Mouse (Mus musculus) cerebellum, adult 18-20 months (tissue): Measurements from ENCODE around the gene Pagr1a.
A peak's percentile ranks its signal among the peaks of the same experiment; 100 is the strongest.

Experiments
- DNase-seq, 2 experiments: peaks; one replicate each; pipeline ENCODE4 v3.0.0; 2021

Gene Pagr1a

DNA sequence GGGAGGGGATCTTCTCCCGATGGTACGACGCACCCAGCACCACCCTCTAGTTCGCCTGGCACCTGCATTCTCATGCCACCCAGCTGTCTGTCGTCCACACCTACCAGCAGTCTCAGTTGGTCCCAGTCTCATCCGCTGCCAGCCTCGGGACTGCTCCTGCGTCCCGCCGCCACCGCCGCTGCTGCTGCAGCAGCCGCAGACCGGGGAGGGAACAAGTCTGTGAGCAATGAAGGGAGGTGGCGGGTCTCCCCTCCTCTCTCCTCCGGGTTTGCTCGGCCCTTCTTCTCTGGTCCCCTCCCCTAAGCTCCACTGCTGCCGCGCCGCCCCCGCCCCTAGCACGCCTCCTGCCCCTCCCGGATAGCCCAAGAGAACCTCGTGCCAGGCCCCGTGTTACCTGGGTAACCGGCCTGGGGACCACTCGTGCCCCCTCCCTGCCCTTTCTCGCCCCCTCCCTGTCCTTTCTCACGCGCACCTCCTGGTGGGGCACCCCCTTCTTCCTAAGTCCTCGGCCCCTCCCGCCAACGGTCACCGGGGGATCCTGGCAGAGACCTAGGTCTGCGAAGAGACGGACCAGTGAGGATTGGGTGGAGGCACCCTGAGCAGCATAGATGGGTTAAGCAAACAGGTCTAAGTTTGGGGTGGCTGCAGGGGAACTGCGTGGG lies 3.9 kb upstream of the Pagr1a start, which contains the start of the genes Gm42742 and Prrt2:
TSS of gene Gm42742 (minus strand) at position 197 of the 662 bp plus-strand sequence.
TSS of gene Prrt2 (minus strand) at position 311 of the 662 bp plus-strand sequence.
- peak; percentile 76 to 82 for DNase-seq

DNA sequence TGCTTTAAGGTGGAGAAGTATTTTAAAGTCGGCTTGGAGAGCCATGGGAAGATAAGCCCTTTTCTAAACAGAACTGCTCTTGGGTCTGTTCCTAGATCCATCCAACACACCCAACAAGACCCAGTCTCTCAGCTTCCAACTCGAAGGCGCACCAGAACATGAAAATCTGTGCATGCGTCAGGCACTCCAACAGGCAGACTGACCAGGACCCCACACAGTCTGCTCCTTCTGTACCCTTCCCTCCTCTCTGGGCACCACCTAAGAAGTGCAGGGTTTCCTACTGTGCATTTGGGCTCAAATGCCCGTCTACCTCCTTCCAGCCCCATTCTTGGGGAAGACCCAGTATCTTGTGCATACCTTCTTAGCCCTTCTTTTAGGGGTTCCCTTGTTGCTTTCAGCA lies 3.3 kb upstream of the Pagr1a start:
- peak in 1 of 2 experiments; percentile 60 for DNase-seq

DNA sequence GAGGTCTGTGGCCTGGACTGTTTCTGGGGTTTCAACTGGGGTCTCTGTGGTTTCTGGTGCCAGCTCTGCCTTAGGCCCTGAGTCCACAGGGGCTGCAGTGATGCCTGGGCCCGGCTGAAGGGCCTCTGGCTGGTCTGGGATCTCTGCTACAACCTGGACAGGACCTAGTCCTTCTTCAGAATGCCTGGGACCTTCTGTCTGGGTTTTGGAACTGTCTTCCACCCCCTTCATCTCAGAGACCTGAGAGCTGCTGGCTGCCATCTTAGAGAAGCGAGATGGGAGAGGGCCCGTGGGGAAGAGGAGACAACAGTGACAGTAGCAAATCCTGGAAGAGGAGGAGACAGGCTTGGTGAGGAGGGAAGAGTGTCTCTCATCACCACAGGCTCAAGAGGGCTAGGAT lies 2.9 kb upstream of the Pagr1a start:
- DNase-seq = peak; percentile 55 to 61

DNA sequence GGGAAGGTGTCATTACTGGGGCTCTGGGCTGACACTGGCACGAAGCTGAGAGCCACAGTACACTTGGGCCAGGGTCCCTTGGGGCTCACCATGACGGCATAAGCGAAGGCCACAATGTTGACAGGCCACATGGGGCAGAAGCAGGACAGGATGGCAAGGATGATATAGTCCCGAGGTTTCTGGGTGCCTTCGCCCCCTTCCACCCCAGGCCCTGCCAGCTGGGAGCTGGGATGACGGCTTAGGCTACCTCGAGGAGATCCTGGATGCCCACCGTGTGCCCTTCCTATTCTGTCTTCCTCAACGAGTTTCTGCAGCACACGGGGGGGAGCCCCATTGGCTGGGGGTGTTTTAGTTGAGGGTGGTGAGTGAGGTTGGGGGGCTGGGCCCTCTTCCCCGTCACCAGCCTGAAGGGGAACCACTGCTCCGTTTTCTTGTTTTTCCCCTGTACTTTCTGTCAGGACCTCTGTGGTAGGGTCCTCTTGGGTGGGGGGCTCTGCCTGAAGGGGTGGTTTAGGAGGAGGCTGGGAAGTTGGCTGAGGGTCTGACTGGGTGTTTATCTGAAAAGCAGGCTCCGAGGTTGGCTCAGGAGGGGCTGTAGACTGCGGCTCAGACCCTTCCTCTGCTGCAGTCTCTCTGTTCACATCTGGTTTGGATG lies 2.3 kb upstream of the Pagr1a start:
- peak in 1 of 2 experiments; percentile 48 for DNase-seq

DNA sequence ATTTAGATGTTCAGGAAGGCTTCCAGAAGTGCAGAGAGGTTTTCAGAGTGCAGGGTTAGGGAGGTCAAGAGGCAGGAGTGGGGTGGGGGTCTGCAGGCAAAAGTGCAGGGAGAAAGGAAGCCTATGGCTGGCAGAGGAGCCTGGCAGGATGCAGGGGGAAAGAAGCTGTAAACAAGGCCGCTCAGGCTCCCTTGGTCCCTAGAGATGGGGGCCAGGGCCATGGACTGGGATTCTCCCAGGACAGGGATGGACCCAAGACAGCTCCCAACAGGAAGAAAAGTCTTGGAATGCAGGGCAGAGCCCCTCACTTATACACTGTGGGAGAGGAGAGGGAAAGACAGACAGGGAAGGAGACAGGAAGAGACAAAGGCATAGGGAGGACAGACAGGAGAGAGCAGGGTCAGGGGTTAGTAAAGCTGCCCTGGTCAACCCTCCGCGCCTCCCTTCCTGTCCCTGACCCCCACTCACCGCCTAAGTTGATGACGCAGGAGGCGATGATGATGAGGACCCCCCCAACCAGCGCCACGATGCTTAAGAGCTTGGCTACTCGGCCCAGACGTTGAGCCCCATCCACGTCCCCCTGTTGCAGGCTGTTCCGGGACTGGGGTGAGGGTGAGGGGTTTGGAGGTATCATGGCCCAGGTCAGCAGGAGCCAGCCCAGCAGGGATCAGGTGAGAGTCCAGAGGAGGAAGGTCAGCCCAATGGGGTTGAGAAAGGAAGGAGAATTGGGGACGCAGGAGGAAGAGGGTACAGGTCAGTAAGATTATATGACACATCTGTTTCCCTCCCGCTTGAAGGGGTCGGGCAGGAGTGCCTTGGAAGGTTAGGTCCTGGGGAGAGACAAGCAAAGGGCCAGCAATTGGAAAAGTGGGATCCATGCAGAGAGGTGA lies 1.5 kb upstream of the Pagr1a start:
- peak in 1 of 2 experiments; percentile 43 for DNase-seq

DNA sequence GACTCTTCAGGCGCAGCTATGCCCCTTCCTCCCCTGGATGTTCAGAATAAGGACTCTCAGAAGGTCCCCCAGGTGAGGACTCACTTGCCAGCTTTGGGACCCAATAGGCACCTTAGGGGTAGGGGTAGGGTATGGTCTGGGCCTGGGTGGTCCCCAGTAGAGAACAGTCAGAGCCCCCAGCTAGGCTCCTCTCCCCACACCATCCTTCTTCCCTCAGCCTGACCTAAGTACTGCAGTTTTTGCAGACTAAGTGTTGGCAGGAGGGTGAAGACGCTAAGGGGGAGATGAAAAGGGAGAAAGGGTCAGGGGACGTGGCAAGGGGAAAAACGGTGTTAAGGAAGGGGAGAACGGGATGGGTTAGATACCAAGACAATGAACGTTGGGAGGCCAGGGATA lies 796 bp upstream of the Pagr1a start:
- DNase-seq = no peak

DNA sequence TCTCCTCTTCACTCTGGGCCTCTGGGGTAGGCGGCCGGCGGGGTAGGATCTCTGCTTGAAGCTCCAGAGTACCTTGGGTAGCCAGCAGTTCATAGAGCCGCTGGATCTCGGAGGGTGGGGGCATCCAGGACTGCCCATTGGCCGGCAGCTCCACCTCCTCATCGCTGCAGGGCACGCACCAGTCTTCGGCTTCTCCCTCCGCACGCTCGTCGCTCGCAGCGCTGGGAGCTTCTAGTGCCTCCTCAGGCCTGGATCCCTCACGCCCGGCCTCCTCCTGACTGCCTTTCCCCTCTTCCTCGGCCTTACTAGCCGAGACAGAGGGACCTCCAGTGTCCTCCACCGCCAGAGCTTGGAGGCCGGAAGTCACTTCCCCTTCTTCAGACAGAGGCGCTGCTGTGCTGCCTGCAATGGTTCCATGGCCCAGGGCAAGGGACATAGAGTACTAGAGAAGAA lies 640 bp downstream of the Pagr1a start:
- peak; percentile 69 to 72 for DNase-seq

DNA sequence TGATC lies 869 bp downstream of the Pagr1a start, which contains the start of gene Pagr1b:
TSS of gene Pagr1b (minus strand) at position 4 of the 5 bp plus-strand sequence.
- DNase-seq = no peak

DNA sequence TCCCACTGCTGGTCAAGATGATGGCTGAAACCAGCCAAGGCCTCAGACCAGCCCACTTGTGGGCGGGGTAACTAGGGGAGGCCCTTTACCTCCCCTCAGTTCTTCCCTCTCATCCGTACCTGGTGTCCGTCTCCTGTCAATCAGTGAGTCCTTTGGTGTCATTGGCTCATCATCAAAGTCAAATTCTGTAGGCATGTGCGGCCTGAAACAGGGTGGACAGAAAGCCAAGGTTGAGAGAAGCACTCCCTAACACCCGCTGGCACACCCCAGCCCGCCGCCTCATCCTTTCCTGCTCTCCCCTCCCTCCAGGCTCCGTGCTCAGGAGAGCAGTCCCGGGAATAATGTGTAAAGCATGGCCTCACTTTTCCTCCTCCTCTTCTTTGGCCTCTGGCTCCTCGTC lies 1.1 kb downstream of the Pagr1a start:
- peak; percentile 63 to 74 for DNase-seq

DNA sequence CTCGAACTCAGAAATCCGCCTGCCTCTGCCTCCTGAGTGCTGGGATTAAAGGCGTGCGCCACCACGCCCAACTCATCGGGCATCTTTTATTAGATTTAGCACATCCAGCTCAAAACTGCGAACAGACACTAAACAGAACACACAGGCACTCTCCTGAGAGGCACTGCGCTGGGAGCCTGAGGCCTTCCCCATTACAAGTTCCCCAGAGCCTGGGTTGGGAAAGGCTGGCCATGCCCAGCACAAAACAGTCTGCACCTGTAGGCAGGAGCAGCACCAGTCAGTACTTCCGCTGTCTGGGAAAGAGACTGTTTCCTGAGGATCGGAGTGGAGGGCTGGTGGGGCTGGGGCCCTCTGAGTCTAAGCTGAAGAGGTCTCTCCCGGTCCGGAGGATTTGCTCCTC lies 2.2 kb downstream of the Pagr1a start:
- DNase-seq = no peak

DNA sequence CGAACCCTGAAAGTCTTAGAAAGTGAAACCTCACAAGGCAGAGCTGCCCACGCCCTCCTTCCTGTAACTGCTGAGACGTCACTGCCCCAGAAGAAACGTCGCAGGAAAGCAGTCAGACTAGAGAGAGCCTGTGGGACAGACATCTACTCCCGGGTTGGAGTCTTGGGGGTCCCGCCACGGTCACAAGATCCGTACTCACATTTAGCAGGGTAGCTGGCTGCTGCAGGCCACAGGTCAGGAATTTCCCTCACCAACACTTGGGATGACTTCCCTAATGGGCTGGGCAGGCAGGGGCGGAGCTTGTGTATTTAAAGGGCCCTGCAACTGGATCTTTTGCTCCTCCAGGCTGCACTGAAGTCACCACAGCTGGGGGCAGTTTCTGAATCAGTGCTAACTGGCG lies 2.8 kb downstream of the Pagr1a start, which contains the start of gene Mvp:
TSS of gene Mvp (minus strand) at position 302 of the 400 bp plus-strand sequence.
- peak; percentile 70 to 73 for DNase-seq

DNA sequence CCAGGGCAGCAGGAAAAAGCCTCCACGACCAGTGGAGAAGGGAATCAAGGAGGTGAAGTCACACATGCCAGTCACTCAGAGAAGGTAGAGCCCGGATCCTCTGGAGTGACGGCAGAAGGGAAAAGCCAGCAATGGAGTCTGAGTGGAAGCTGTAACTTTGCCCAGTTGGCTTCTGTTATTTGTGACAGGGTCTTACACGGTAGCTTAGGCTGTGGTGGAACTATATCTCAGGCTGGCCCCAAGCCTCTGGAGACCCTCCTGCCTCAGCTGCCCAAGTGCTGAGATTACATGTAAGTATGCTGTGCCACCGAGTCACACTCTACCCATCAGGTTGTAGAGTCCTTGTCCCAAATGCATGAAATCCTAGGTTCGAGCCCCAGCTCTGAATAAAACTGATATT lies 3.8 kb downstream of the Pagr1a start:
- no peak for DNase-seq

DNA sequence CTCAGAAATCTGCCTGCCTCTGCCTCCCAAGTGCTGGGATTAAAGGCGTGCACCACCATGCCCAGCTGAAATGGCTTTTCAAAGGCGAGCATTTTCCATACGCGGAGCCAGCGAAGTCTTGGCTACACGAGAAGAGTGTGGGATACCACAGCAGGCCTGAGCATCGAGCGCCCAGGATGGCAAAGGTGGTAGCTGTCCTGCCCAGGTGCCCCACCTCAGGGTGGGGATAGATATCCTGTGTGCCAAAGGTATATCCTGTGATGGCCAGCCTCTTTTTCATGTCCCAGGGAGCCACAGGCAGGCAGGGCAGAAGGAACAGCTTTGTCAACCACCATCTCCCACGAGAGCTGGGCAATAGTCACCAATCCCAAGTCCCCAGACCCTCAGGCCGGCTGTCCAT lies 4.3 kb downstream of the Pagr1a start:
- DNase-seq = no peak

DNA sequence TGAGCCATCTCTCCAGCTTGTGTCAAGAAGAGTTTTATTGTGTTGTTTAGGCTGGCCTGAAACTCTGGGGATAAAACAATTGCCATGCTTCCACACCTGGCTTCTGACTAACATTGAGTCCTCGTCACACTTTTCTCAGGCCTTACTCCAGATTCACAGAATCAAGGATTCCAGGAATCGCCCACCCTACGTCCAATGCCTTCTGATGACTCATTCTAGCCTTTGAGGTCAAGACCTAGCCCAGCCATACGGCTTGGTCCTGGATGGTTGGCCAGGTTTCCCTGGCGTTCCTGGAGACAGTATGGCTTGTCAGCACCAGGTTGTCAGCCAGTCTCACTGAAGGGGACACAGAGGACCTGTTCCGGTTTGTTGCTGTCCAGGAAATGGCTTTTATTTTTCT lies 4.8 kb downstream of the Pagr1a start:
- DNase-seq = peak in 1 of 2 experiments; percentile 35

DNA sequence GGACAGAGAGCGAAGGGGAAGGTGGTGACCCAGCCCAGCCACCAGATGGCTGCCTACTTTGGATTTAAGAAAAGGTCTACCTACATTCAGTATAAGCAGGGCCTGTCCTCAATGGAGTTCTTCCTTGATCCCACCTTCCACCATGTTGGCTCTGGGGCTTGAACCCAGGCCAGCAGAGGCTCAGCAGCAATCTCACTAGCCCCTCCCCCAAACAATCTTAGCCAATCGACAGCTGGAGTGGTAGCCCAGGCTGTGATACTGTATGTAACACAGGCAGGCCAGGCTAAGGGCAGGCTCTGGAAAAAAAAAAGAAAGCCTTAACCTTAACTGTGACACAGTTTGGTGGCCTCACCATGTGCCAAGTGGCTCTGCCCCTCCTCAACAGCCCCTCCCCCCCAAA lies 5.4 kb downstream of the Pagr1a start:
- no peak for DNase-seq

DNA sequence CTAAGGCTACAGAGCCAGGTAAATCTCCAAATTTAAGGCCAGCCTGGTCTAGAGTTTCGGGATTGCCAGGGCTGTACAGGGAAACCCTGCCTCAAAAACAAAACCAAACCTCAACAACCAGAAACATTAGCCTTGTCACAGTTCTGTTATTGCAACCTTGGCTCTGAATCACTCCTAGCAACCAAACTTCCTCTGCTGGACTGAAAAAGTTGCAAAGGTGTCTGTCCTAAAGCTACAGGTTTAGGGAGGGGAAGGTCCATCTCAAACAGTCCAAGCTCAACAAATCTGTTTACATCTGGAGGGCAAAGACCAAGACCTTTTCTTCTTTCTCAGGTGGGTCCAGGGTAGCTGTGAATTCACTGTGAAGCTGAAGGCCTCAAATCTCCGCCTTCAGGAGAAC lies 6.1 kb downstream of the Pagr1a start:
- DNase-seq = no peak

DNA sequence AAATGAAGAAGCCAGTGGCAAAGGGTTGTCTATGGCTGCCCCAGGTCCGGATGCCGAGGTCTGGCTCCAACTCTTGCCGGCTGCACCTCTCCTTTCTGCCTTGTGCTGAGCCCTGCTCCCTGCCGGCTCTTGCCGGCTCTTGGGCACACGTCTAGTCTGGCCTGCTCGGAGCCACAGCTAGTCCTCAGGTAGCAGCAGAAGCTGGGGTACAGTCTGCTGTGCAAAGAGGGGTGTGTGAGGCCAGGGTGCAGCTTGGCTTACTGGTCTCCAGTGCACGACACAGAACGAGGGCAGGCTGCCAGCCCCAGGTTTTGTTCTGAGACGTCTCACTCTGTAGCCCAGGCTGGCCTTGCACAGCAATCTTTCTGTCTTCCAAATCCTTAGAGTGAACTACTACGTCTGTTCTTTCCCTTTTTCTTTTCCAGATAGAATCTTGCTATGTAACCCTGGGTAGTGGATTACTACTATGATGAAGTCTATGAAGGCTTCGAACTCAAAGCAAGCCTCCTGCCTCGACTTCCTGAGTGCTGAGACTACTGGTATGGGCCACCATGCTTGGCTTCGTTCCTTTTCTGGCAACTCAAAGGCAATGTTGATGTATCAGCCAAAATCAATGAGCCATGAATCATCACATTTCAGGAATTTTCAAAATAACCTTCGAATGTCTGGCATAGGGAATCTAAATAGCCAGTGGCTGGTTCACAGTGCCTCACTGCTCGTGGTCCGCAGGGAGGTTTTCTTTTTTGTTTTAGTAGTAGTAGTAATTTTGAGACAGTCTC lies 7.7 kb downstream of the Pagr1a start:
- DNase-seq = peak; percentile 59 to 69

DNA sequence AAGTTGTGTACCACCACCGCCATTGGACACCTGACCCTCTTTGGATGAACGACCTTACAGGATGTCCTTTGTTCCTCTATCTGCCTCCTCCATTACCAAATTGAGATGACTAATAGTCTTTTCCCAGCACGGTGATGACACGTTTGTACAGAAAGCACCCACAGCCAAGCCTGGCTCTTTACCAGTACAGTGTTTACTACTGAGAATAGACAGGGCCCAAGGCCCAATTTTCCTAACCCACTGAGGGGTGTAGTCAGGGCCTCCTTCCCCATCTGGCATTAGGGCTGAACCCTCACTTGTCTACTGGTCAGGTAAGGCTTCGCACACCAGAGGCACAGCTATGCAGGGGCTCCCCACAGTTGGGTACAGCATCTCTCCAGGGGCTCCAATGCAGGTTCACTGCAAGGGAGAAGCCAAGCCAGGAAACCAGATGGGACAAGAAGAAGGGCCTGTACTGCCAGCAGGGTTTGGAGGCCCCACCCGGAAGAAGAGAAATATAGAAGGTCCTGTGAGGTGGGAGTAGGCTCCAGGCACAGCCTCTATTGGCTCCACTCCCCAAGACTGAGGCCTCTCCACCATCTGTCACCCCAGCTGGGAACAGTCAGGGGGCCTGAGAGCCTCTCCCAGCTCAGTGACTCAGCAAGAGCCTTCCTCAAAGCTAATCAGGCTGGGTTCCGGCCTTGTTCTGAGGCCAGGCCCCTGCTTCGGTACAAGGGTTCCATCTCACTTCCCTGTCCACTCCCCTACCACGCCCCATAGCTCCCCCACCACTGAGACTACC lies 8.7 kb downstream of the Pagr1a start:
- DNase-seq = peak; percentile 97 to 99

DNA sequence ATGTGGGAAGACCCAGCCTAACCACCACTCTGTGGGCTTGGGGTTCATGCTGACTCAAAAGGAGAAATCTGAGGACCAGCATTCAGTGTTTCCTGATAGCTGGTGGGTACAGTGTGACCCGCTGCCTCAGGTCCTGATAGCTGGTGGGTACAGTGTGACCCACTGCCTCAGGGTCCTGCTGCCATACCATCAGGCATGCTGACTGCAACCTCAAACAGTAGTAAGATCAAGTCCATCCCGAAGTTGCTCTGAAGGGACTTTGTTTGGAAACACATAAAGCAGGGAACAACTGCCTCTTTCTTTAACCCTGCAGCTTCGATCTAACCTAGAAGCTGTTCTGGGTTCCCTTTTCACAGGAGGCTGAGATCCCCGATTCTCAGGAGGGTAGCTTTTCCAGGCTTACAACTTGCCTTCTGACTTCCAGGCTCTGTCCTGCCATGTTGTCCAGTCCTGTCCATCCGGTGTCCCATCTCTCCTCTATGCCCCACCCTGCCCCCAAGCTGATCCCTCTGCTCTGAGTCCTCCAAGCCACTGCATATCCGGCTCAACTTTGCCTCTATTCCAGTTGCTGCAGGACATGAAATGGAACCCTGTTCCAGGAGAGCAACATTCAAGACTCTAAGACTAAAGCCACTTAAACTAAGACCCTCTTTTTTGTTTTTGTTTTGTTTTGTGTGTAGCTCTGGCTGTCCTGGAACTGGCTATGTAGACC lies 9.7 kb downstream of the Pagr1a start:
- peak in 1 of 2 experiments; percentile 44 for DNase-seq

DNA sequence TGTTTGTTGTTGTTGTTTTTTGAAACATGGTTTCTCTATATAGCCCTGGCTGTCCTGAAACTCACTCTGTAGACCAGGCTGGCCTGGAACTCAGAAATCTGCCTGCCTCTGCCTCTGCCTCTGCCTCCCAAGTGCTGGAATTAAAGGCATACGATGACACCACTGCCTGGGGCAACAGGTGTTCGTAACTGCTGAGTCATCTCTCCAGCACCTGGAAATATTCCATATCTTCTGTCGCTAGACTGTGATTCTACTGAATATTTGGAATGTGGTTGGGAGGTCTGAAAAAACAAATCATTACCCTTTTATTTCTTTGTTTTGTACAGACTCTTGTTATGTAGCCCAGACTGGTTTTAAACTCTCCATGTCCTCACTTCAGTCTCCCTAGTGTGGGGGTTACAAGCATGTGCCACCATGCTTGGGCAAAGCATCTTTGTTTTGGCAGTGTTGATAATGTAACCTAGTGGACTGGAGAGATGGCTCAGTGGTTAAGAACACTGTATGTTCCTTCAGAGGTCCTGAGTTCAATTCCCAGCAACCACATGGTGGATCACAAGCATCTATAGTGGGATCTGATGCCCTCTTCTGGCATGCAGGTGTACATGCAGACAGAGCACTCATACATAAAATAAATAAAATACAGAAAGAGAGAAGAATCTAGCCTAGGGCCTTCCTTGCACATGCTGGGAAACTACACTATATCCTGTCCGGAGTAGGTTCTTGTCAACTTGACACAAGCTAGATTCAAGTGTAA lies 12.9 kb downstream of the Pagr1a start:
- DNase-seq = no peak

DNA sequence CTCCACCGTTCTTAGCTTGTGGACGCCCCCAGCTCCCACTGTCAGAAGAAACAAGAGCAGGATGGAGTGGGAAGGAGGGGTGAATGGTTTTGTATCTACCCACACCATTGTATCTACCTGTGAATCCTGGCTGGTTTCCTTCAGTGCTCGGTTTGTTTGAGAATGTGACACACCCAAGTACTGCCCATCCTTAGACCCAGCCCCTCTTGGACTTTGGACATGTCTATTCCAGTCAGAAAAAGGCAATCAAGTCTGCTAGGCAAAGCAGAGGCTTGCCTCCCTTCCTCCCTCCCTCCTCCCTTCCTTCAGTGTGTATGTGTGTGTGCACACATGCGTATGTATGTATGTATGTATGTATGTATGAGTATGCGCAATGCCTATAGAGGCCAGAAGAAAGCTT lies 13.5 kb downstream of the Pagr1a start:
- DNase-seq = no peak
